Mouse (Mus musculus) kidney, adult 8-10 months (tissue): ENCODE measurements around the gene Trex1.

Source experiments
- DNase-seq, 2 experiments: peaks; one replicate each; pipeline ENCODE4 v3.0.0; 2022

Gene Trex1

DNA sequence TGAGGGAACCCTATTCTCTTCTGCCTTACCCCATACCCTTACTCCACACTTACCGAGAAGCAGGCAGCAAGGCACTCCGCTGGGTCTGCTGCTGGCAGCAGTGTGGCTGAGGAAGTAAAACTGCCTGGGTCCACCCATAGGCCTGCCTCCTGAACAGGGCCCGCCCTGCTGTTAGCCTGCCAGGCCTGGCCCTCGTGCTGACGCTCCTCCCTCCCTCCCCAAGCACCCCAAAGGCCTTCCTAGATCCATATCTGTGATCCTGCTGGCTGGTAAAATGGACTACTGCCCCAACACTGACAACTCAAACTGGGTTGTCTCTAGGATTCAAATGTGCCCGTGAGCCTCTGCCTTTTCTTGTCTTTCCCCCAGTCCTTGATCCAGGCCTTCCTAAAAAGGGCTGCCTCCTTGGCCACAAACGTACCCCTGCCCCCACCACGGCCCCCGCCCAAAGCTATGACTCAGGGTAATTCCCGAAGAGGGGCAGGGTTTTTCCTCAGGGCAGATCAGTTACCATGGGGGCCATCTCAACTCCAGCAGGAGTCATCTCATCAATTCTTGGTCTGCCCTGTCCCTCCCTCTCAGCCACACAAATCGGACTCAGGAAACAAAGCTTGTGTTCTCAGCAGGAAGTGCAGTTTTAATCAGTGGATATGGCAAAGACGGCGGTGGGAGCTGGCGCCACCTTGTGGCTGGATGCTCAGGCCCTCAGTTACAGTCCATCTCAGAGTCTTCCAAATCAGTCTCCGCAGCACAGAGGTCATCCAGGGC is at the start of gene Trex1:
Gene Trex1 (minus strand): TSS at position 599 of the 768 bp plus-strand sequence.
- peak; percentile 92 for DNase-seq

- DNase-seq: no peak
Measured at GRCm38 (mm10) chr9:109107341-109107740, 47.8 kb upstream of the Trex1 start.

GRCm38 (mm10) chr9:109105648-109106047 is 46.1 kb upstream of the Trex1 start:
- DNase-seq: no peak

- no peak for DNase-seq
Measured at GRCm38 (mm10) chr9:109105011-109105410, 45.5 kb upstream of the Trex1 start.

- no peak for DNase-seq
Measured at GRCm38 (mm10) chr9:109104083-109104482, 44.5 kb upstream of the Trex1 start.

- no peak for DNase-seq
Measured at GRCm38 (mm10) chr9:109103250-109103649, 43.7 kb upstream of the Trex1 start.

GRCm38 (mm10) chr9:109102541-109102940 is 43.0 kb upstream of the Trex1 start:
- no peak for DNase-seq

- no peak for DNase-seq
Measured at GRCm38 (mm10) chr9:109101933-109102445, 42.5 kb upstream of the Trex1 start.

DNA sequence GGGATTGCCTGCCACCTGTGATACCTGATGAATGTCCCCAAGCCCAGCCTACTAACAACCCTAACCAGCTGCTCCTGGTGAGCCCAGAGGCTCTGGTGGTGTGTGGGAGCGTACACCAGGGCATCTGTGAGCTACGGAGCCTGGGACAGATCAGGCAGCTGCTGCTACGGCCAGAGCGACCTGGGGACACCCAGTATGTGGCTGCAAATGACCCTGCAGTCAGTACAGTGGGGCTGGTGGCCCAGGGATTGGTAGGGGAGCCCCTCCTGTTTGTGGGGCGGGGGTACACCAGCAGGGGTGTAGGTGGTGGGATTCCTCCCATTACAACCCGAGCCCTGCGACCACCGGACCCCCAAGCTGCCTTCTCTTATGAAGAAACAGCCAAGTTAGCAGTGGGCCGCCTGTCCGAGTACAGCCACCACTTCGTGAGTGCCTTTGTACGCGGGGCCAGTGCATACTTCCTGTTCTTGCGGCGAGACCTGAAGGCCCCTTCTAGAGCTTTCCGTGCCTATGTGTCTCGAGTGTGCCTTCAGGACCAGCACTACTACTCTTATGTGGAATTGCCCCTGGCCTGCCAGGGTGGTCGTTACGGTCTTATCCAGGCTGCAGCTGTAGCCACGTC is 40.9 kb upstream of the Trex1 start:
- DNase-seq: no peak

GRCm38 (mm10) chr9:109098969-109099368 is 39.4 kb upstream of the Trex1 start:
- DNase-seq: peak; percentile 66 to 83

- no peak for DNase-seq
Measured at GRCm38 (mm10) chr9:109098366-109098765, 38.8 kb upstream of the Trex1 start.

- no peak for DNase-seq
Measured at GRCm38 (mm10) chr9:109097831-109098230, 38.3 kb upstream of the Trex1 start.

- no peak for DNase-seq
Measured at GRCm38 (mm10) chr9:109097291-109097690, 37.8 kb upstream of the Trex1 start.

DNA sequence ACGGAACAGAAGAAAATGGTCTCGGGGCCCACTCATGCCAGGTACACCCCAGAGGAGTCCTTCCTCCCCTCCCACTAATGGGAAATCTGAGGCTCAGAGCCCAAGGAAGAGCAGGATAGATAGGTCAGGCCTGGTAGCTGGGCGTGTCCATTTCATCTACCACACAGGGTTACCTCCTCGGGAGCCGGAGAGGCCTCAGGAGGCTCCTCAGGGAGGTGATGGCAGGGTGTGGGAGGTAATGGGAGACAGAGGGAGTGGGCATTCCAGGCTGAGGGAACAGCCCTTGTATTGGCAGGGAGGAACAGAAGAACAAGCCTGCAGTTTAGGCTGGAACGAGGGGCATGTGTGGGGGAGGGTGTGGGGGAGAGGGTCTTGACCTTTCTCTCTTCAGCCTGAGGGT is 37.3 kb upstream of the Trex1 start:
- no peak for DNase-seq

DNA sequence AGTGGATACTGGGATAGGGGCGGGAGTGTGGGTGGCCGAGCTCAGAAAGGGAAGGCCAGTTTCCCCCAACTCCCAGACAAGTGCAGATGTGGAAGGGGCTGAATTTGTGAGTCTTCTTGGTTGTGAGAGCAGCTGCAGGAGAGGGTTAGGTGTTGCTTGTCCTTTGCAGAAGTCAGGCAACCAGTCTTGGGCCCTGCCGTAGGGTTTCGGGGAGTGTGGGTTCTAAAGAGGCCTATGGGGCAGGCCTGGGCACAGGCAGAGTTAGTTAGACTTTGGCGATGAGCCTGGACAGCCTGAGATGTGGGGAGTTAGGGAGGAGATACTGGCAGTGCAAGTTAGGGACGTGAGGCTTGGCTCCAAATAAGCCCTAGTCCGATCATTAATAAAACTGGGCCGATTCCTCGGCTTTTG is 36.7 kb upstream of the Trex1 start:
- no peak for DNase-seq

GRCm38 (mm10) chr9:109095137-109095982 is 35.8 kb upstream of the Trex1 start, which contains the start of gene Plxnb1:
TSS of gene Plxnb1 (plus strand) at chr9:109095389.
- peak in 1 of 2 experiments; percentile 56 for DNase-seq

DNA sequence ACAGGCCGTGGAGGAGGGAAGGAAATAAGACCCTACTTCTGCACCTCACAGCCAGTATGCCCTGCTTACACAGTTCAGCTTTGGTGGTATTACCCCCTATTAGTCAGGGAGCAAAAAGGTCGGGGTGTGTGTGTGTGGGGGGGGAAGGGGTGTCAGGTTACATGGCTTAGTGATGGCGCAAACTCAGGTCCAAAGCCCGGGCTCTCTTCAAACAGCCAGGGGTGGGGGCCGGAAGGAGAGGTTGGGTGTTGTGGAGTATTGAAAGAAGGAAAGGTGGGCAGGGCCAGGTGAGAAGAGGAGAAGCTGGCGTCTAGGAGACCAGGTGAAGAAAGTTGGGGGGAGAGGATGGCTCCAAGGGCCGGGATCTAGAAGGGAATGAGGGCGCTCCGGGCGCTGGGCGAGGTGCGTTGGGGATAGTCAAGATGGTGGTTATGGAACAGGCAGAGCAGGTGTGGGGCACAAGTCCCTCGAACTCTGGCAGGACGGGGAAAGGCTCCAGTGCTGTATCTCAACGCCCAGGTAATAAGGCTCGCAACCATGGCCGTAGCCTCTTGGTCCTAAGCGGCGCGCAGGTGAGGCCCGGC is 35.1 kb upstream of the Trex1 start:
- DNase-seq: peak in 1 of 2 experiments; percentile 54

DNA sequence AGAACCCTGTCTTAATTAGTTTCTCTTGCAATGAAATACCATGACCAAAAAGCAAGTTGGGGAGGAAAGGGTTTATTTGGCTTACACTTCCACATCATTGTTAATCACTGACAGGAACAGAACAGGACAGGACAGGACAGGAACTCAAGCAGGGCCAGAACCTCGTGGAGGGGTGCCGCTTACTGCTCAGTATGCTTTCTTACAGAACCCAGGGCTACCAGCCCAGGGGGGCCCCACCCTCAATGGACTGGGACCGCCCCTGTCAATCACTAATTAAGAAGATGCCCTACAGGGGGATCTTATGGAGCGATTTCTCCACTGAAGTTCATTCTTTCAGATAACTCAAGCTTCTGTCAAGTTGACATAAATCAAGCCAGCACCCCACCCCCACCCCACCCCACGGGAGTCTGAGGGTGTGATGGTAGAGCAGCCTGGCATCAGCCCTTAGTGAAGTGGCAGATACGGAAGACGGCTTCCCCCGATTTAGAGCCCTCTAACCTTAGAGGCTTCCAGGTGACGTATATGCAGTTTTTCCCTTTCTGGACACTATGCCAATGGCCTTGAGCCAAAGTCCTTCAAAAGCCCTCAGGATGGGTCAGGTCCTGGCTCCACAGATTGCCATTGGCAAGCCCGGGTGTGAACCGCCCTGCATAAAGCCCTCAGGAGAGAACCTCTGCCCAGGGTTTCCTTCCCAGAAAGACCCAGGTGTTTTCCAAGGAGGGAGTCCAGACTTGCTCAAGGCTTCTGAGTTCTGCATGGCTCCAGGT is 34.4 kb upstream of the Trex1 start:
- DNase-seq: peak; percentile 69

- peak in 1 of 2 experiments; percentile 48 for DNase-seq
Measured at GRCm38 (mm10) chr9:109092799-109093198, 33.3 kb upstream of the Trex1 start.

DNA sequence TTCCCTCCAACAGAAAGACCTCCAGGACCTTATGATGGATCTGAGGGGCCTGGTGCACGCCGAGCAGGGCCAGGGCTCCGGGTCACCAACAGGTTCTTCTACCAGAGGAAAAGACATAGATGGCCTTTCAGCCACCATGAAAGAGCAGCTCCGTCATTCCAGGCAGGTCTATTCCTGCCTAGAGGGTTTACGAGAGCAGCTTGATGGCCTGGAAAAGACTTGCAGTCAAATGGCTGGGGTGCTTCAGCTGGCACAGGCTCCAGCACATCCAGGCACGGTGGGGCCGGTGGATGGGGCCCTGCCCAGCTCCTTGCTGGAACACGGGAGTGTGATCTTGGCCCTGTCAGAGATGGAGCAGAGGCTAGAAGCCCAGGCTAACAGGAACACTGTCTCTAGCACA is 32.3 kb upstream of the Trex1 start:
- DNase-seq: no peak

DNA sequence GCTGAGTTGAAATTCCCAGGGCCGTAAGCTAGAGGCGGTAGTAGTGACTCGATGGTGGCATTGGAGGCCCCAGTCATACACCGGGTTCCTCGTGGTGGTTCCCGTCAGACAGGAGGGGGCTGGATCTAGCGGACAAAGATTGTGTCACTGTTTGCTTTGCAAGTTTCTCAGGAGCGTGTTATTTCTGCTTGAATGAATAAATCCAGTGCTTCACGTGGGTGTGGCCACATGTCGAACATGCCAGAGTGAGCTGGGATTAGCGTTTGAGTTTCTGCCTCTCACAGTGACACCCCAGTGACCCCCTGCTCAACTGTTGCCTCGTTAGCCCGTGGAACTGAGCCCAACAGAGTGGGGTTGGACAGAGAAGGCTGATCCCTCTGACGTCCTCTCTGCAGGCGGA is 30.9 kb upstream of the Trex1 start:
- DNase-seq: no peak

DNA sequence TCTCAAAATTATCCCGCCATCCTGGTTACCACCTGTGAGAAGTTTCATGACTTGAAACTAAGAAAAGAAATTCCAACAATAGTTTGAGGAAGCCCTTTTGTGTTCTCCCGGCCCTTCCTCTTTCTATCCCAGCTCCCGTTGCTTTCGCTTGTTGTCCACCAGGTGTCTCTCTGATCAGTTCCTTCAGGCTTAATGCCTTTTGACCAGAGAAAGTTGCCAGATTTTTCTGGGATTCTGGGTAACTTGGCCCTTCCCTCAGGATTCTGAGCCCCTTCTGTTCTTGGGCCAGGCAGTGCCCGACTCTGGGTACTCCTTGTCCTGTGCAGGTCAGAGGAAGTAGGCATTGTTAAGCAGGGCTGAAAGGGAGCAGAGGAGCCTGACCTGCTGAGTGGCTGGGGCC is 28.5 kb upstream of the Trex1 start:
- no peak for DNase-seq
